Mouse (Mus musculus) embryonic facial prominence, embryonic 12.5 days (tissue): ENCODE results near the gene Cped1. TPM values are rescaled to one million over a fixed set of nuclear protein-coding genes. Genes with fewer than 3 reads are reported as not detected.
A peak's percentile ranks its signal among the peaks of the same experiment; 100 is the strongest.

Experiments used
- ATAC-seq: fragments of 200-750 bp; cut with Nextera tagmentation; 2 replicates; pipeline ENCODE4 v1.8.0; 2017; ENCODE audit not compliant: insufficient number of reproducible peaks, insufficient read depth, low FRiP score, low TSS enrichment
- H3K27ac ChIP-seq: fragments of 300-500 bp; sonication (generic); 2 replicates; pipeline ENCODE4 v1.5.1; 2016; ENCODE audit warnings: mild to moderate bottlenecking
- H3K27me3 ChIP-seq: fragments of 300-500 bp; sonication (generic); 2 replicates; pipeline ENCODE4 v1.6.1; 2016; ENCODE audit warnings: mild to moderate bottlenecking, moderate library complexity
- H3K36me3 ChIP-seq: fragments of 300-500 bp; sonication (generic); 2 replicates; pipeline ENCODE4 v1.6.1; 2016; ENCODE audit warnings: mild to moderate bottlenecking
- H3K4me1 ChIP-seq: fragments of 300-500 bp; sonication (generic); 2 replicates; pipeline ENCODE4 v1.6.1; 2016
- H3K4me2 ChIP-seq: fragments of 300-500 bp; sonication (generic); replicated peaks from 2 replicates; pipeline ENCODE4 v1.6.1; 2016; ENCODE audit warnings: mild to moderate bottlenecking, moderate library complexity
- H3K4me3 ChIP-seq: fragments of 300-500 bp; sonication (generic); 2 replicates; pipeline ENCODE4 v1.5.1; 2016; ENCODE audit warnings: mild to moderate bottlenecking
- H3K9ac ChIP-seq: fragments of 300-500 bp; sonication (generic); 2 replicates; pipeline ENCODE4 v1.6.1; 2016; ENCODE audit warnings: mild to moderate bottlenecking, moderate library complexity
- H3K9me3 ChIP-seq: fragments of 300-500 bp; sonication (generic); 2 replicates; pipeline ENCODE4 v1.6.1; 2016; ENCODE audit warnings: mild to moderate bottlenecking, moderate library complexity
- WGBS: fragments of 180-500 bp; shearing (Covaris S2); methylation state at CpG from one replicate; pipeline ENCODE4 v1.1.7; 2016; 5-methylcytosine and 5-hydroxymethylcytosine counted together
- polyA plus RNA-seq: library from polyadenylated mRNA; unstranded; fragments of >200 nt; fragmentation: Nextera tagmentation; extraction: Ambion mirVana; gene quantifications from 2 replicates; pipeline ENCODE4 v1.2.1, GENCODE M21; 2016

The Cped1 gene
- polyA plus RNA-seq, 1 experiment from 2014 or later: 35.9 TPM

- H3K4me3 ChIP-seq: peak overlapping the region; percentile 41
- peaks cover 28% of the 10 kb centered on the region for H3K27me3 ChIP-seq
- H3K27ac ChIP-seq: no peak overlapping the region
- no peaks in the 10 kb centered on the region for H3K9me3 ChIP-seq
- peak overlapping the region; percentile 39; the same call in 1 of the 2 replicates for H3K9ac ChIP-seq
- H3K4me2 ChIP-seq: peak overlapping the region; percentile 86
- peak; percentile 80 for ATAC-seq
- peaks cover 18% of the 10 kb centered on the region for H3K4me1 ChIP-seq
- no peaks in the 10 kb centered on the region for H3K36me3 ChIP-seq
- under 1% methylated on average over 38 of the region's 38 CpGs for WGBS
These were observed 303.2 kb downstream of the Cped1 start for GRCm38 (mm10) chr6:22288737-22289460.

GRCm38 (mm10) chr6:22289461-22290021, 303.8 kb downstream of the Cped1 start:
- H3K36me3 ChIP-seq: no peaks in the 10 kb centered on the region
- peak overlapping the region; percentile 41 for H3K4me3 ChIP-seq
- no peak for ATAC-seq
- WGBS: under 1% methylated on average over 21 of the region's 21 CpGs
- H3K9me3 ChIP-seq: no peaks in the 10 kb centered on the region
- H3K4me1 ChIP-seq: peaks cover 18% of the 10 kb centered on the region
- H3K27ac ChIP-seq: no peak overlapping the region
- H3K27me3 ChIP-seq: peaks cover 28% of the 10 kb centered on the region
- H3K4me2 ChIP-seq: peak overlapping the region; percentile 86
- peak overlapping the region; percentile 39; the same call in 1 of the 2 replicates for H3K9ac ChIP-seq

GRCm38 (mm10) chr6:22290790-22291189, 305.1 kb downstream of the Cped1 start:
- Histone ChIP-seq H3K9me3 (no peaks in the 10 kb centered on the region), H3K27me3 (peaks cover 28% of the 10 kb centered on the region), H3K4me1 (peaks cover 18% of the 10 kb centered on the region), H3K4me3 (no peak overlapping the region), H3K36me3 (no peaks in the 10 kb centered on the region), H3K27ac (no peak overlapping the region), H3K9ac (no peak overlapping the region), H3K4me2 (no peak overlapping the region)
- WGBS: 78% methylated on average over 8 of the region's 8 CpGs
- ATAC-seq: no peak

- Histone ChIP-seq H3K36me3 (no peaks in the 10 kb centered on the region), H3K9ac (no peak overlapping the region), H3K4me2 (no peak overlapping the region), H3K27ac (no peak overlapping the region), H3K4me3 (no peak overlapping the region), H3K4me1 (peaks cover 18% of the 10 kb centered on the region), H3K27me3 (peaks cover 22% of the 10 kb centered on the region), H3K9me3 (no peaks in the 10 kb centered on the region)
- no peak for ATAC-seq
- 36% methylated on average over 4 of the region's 4 CpGs for WGBS
These were observed 306.3 kb downstream of the Cped1 start for GRCm38 (mm10) chr6:22292056-22292455.

GRCm38 (mm10) chr6:22293922-22294321, 308.2 kb downstream of the Cped1 start:
- Histone ChIP-seq H3K36me3 (no peaks in the 10 kb centered on the region), H3K9me3 (no peaks in the 10 kb centered on the region), H3K27ac (no peak overlapping the region), H3K9ac (no peak overlapping the region), H3K27me3 (peaks cover 12% of the 10 kb centered on the region), H3K4me3 (no peak overlapping the region), H3K4me2 (no peak overlapping the region), H3K4me1 (peaks cover 12% of the 10 kb centered on the region; the same call in 1 of the 2 replicates)
- no peak for ATAC-seq
- 33% methylated on average over 3 of the region's 3 CpGs for WGBS

GRCm38 (mm10) chr6:22297028-22297427, 311.3 kb downstream of the Cped1 start:
- H3K4me2 ChIP-seq: no peak overlapping the region
- no peaks in the 10 kb centered on the region for H3K9me3 ChIP-seq
- 72% methylated on average over 6 of the region's 6 CpGs for WGBS
- no peak for ATAC-seq
- H3K36me3 ChIP-seq: no peaks in the 10 kb centered on the region
- no peak overlapping the region for H3K9ac ChIP-seq
- H3K4me1 ChIP-seq: 0 out of 2 replicates have a peak, but pooled peaks cover 5% of the 10 kb centered on the region
- no peak overlapping the region for H3K4me3 ChIP-seq
- H3K27ac ChIP-seq: no peak overlapping the region
- H3K27me3 ChIP-seq: no peaks in the 10 kb centered on the region

- no peak overlapping the region for H3K4me3 ChIP-seq
- H3K27ac ChIP-seq: no peak overlapping the region
- no peak for ATAC-seq
- no peaks in the 10 kb centered on the region for H3K9me3 ChIP-seq
- H3K9ac ChIP-seq: no peak overlapping the region
- 0 out of 2 replicates have a peak, but pooled peaks cover 5% of the 10 kb centered on the region for H3K4me1 ChIP-seq
- H3K27me3 ChIP-seq: no peaks in the 10 kb centered on the region
- H3K36me3 ChIP-seq: no peaks in the 10 kb centered on the region
- H3K4me2 ChIP-seq: no peak overlapping the region
- WGBS: 61% methylated on average over 14 of the region's 14 CpGs
These were observed 312.3 kb downstream of the Cped1 start for GRCm38 (mm10) chr6:22298059-22298458.

Other genes with a start within 250 kb of the Cped1 start
- 38.9 and 42.1 TPM in 2 replicates for gene Tspan12, start 133.4 kb upstream of the Cped1 start, polyA plus RNA-seq
- gene Ing3, start 36.3 kb upstream of the Cped1 start, polyA plus RNA-seq: 59.3 and 64.1 TPM in 2 replicates